Mouse (Mus musculus): ENCODE data around the gene Mcub. TPM values are rescaled to one million over a fixed set of nuclear protein-coding genes. Genes with fewer than 3 reads are reported as not detected.
A peak's percentile ranks its signal among the peaks of the same experiment; 100 is the strongest.

Mcub gene
- total RNA-seq, 2 experiments from 2014 or later: 0.98 to 1.4 TPM

DNA sequence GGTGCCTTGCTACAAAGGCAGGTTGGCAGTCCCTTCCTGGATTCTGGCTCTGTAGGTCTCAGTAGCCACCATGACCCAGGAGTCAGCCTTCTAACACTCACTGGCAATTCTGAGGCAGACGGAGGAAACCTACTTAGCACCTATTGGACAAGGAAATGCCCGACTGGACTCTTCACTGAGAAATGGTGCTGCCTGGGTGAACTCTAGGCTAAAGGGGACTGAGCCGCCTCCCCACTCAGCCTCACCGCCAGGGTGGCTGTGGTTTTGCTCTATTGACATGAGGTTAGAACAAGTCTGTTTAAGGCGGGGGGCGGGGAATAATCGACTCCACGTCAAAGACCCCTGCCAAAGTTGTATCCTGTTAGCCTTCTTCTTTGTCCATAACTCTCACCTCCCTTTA lies 66.1 kb downstream of the Mcub start:
- intact Hi-C loops (cut with DNase I; ENCODE audit: low total_unique reads): no loop called here
- DNase-seq: no peak

- intact Hi-C loops (cut with DNase I; ENCODE audit: low total_unique reads): no loop called here
- no peak for DNase-seq
Observed at GRCm38 (mm10) chr3:129903369-129903768, 66.6 kb downstream of the Mcub start.

DNA sequence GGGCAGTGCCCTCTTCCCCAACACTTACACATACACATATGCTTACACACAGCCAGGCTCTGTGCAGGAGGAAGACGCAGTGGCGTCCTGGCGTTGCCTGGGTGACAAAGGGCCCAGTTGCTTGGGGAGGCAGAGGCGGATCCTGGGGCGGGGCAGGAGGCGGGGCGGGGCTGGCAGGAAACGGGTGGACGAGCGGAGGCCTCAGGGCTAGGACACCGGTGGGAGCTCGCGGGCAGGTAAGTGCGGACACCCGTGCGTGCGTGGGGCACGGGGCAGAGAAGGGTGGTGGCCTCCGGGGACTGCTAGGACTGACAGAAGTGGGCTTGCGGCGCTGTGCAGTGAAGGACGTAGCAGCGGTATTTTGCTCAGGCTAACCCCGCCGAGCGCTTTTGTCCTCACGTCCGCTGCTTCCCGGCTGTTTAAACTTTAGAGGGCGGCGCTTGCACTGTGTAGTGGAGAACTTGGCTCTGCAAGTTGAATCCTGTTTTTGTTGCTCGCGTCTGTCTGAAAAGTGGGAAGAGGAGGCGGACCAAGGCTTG lies 68.7 kb downstream of the Mcub start, which contains the start of gene Casp6:
TSS of gene Casp6 (plus strand) at position 155 of the 539 bp plus-strand sequence.
- intact Hi-C loops (cut with DNase I; ENCODE audit: low total_unique reads): no loop called here
- DNase-seq: peak; percentile 84

- no peak for DNase-seq
- intact Hi-C loops (cut with DNase I; ENCODE audit: low total_unique reads): no loop called here
Observed at GRCm38 (mm10) chr3:129898886-129899285, 71.1 kb downstream of the Mcub start.

GRCm38 (mm10) chr3:129896591-129896990 lies 73.4 kb downstream of the Mcub start:
- intact Hi-C loops (cut with DNase I; ENCODE audit: low total_unique reads): no loop called here
- no peak for DNase-seq

DNA sequence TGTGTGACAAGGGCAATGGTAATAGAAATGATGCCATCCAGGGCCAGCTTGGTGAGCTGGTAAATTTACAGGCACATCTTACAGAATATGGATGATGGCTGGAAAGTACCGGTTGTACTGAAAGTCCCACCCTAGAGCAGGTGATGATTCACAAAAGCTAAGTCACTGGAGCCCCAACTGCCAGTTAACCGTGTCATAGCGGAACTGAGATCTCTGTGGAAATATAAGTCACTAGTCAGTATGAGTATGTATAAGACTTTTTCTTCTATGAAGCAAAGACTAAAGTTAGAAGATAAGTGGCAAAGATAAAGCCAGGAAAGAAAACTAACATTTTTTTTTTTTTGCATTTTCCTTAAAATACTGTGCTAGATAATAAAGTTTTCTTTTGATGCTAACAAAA lies 76.9 kb downstream of the Mcub start:
- DNase-seq: no peak
- intact Hi-C loops (cut with DNase I; ENCODE audit: low total_unique reads): no loop called here

GRCm38 (mm10) chr3:129892003-129892402 lies 78.0 kb downstream of the Mcub start:
- intact Hi-C loops (cut with DNase I; ENCODE audit: low total_unique reads): no loop called here

DNA sequence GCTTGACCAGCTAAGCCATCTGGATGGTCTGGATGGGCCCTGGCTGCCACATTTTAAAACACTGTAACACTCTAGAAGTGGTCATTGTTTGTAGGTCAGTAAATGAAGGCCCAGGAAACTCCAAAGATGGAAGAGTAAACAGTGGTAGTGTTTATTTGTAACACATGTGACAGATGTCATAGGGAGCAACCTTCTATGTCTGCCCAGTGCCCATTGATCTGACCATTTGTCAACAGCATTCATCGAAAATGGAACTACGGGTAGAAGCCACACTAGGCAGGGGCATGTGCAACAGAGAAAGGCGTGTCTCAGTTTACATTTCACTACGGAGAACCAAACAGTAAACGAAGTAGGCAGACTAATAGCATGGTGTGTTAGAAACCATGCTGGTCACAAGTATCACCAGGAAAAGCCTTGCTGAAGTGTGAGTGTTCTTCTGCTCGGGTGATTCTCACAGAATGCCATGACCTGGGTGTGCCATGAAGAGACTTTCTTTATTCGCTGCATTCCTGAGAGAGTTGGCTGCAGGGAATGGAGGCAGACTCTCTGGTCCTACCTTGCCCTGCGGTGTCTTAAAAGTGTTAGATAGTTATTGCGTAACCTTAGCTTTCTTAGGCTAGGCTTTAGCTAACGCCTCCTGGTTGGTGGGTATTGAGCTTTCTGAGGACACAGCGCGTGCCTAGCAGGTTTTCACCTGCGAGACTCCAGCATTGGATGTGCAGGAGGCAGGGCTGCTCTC lies 82.1 kb downstream of the Mcub start:
- DNase-seq: no peak
- intact Hi-C loops (cut with DNase I; ENCODE audit: low total_unique reads): no loop called here

More at GRCm38 (mm10) chr3:129892003-129892402, 78.0 kb downstream of the Mcub start:
- no peak for DNase-seq

- intact Hi-C loops (cut with DNase I; ENCODE audit: low total_unique reads): no loop called here
- no peak for DNase-seq
Observed at GRCm38 (mm10) chr3:129886430-129886829, 83.6 kb downstream of the Mcub start.

DNA sequence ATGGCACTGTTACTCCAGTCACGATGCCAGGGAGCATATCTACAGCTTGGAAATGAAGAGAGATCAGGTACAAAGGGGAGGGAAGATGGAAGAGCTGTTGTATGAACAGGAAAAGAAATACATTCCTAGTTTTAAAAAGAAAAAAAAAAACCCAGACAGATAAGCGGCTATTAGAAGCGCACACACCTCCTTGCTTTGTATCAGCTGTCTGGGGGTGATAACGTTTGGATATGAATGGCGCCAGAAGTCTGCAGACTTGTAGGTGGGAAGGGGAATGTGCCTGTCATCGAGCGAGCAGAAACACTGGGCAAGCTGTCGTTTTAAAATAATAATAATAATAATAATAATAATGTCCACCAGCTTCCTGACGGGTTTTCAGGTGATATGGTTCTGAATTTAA lies 84.4 kb downstream of the Mcub start:
- no peak for DNase-seq
- intact Hi-C loops (cut with DNase I; ENCODE audit: low total_unique reads): no loop called here

- DNase-seq: no peak
- intact Hi-C loops (cut with DNase I; ENCODE audit: low total_unique reads): no loop called here
Observed at GRCm38 (mm10) chr3:129880925-129881593, 88.9 kb downstream of the Mcub start.

DNA sequence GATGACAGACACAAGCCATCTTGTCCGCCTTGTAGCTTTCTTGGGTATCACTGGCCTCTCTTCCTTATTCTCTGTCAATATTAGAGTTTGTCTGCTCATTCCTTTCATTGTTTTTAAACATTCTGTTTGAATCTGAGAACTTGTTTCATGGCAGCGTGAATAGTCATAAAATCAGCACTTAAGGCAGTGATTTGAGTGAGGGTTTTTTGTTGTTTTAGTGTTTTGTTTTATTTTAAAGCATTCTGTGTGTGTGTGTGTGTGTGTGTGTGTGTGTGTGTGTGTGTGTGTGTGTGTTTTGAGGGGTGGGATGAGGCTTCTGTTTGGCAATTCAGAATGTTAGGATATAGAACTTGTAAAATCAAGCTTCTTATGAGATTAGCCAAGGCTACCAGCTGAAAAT lies 90.1 kb downstream of the Mcub start:
- intact Hi-C loops (cut with DNase I; ENCODE audit: low total_unique reads): no loop called here
- no peak for DNase-seq

DNA sequence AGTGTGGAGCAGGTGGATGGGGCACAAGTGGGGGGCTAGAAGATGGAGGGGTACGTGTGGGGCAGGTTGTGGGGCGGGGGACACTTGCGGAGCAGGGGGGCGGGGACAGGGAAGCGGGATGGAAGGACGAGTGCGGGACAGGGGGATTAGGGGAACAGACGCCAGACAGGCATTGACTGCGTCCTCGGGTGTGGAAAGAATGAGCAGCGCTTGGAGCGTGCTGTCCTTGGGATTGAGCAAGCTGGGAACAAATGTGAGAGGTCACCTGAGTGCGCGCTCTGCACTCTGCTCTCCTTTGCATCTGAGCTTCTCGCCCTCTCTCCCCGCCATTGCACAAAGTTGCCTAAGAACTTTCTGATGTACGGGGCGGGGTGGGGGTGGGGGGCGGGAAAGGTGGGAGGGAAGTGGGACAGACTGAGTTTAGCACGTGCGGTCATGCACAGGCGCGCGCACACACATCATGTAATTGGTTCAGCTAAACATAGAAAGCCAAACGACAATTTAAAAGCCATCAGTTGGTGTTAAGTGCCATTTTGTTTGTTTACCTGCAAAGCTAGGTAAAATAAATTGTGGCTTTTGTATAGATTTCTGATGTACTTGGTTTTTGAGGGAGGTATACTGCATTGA lies 90.8 kb downstream of the Mcub start:
- intact Hi-C loops (cut with DNase I; ENCODE audit: low total_unique reads): no loop called here
- DNase-seq: peak; percentile 11

GRCm38 (mm10) chr3:129878405-129879021 lies 91.5 kb downstream of the Mcub start, which contains the start of gene Pla2g12a:
Gene Pla2g12a, plus strand, starts transcription at chr3:129878606.
- peak; percentile 92 for DNase-seq
- intact Hi-C loops (cut with DNase I; ENCODE audit: low total_unique reads): no loop called here

DNA sequence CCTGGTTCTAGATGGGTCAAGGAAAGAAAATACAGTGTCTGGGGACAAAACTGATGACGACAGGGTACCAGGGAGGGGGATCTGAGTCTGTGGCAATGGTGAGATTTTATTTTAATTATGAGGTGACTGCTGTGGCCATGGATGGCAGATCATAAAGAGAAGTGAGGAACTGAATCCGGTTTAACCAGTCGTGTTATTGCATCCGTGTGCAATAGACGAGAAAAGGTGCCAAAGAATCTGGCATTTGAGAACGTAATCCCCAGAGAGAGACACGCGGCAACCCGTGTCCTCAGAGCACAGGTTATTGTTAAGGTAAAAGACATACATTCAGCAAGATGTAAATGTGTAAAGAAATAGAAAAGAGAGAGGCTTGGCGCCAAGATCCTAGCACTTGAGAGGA lies 92.7 kb downstream of the Mcub start:
- intact Hi-C loops (cut with DNase I; ENCODE audit: low total_unique reads): no loop called here

More for the DNA sequence above, 92.7 kb downstream of the Mcub start:
- DNase-seq: no peak

Other genes starting within 250 kb of the Mcub start
- 10 to 100 TPM; 21.0 to 24.7 TPM for gene Egf, start 214.9 kb downstream of the Mcub start, total RNA-seq (2021)
- not detected for gene Lrit3, start 166.2 kb downstream of the Mcub start, total RNA-seq (2021)
- not detected for gene Rrh, start 147.6 kb downstream of the Mcub start, total RNA-seq (2021)
- 10 to 100 TPM; 16.0 to 26.7 TPM for gene Gar1, start 138.8 kb downstream of the Mcub start, total RNA-seq (2021)
- gene Cfi, start 134.3 kb downstream of the Mcub start, total RNA-seq (2021): not detected
- gene Pla2g12a, start 91.6 kb downstream of the Mcub start, total RNA-seq (2021): 10 to 100 TPM; 28.2 to 39.8 TPM
- 1 to 10 TPM; 5.2 to 5.7 TPM for gene Casp6, start 68.8 kb downstream of the Mcub start, total RNA-seq (2021)
- 10 to 100 TPM; 20.8 to 21.8 TPM for gene Sec24b, start 91.3 kb upstream of the Mcub start, total RNA-seq (2021)
- gene Col25a1, start 161.3 kb upstream of the Mcub start, total RNA-seq (2021): under 1 TPM; 0.53 to 0.91 TPM

All from gastrocnemius, postnatal 14 days (tissue).